Mouse (Mus musculus): ENCODE results near the gene BC051665. TPM values are rescaled to one million over a fixed set of nuclear protein-coding genes. Genes with fewer than 3 reads are reported as not detected.

The BC051665 gene
- polyA plus RNA-seq, 1 experiment from 2014 or later: not detected

DNA sequence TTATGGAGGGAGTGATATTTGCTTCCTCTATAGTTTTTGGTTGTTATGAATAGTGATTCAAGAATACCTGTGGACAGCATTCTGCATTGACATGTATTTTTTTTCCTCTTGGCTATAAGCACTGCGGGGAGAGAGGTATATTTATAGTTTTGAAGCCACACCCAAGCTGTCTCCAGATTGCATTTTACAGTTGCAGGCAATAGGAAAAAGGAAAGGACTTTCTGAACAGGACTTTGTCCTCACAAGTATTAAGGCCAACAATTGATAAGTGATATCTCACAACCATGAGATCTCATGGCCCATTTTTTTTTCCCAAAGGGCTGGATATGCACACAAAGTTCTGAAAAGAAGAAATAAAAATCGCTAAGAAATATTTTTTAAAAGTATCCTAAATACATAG, 23.5 kb upstream of the BC051665 start:
- Histone ChIP-seq H3K36me3 (replicated peaks; ENCODE audit: insufficient read depth, low read length) (no peaks in the 10 kb centered on the region), H3K9me3 (ENCODE audit: low read length) (no peaks in the 10 kb centered on the region), H3K4me2 (ENCODE audit: low read depth, low read length) (no peak overlapping the region), H3K9ac (replicated peaks) (no peak overlapping the region), H3K27ac (ENCODE audit: low read depth) (no peak overlapping the region), H3K4me1 (ENCODE audit: insufficient read depth) (no peaks in the 10 kb centered on the region), H3K27me3 (ENCODE audit: insufficient read depth, low read length) (no peaks in the 10 kb centered on the region), H3K4me3 (ENCODE audit: low read depth, low read length) (no peak overlapping the region)
- TF ChIP-seq EP300 (IDR thresholded peaks at IDR 0.05; ENCODE audit: low read depth) (no peak), CTCF (IDR thresholded peaks at IDR 0.05; ENCODE audit: low read depth) (no peak)
- no peak for ATAC-seq
- 57% methylated on average over 2 of the region's 2 CpGs for WGBS (ENCODE audit: insufficient replicate concordance)
- DNase-seq: no peak

DNA sequence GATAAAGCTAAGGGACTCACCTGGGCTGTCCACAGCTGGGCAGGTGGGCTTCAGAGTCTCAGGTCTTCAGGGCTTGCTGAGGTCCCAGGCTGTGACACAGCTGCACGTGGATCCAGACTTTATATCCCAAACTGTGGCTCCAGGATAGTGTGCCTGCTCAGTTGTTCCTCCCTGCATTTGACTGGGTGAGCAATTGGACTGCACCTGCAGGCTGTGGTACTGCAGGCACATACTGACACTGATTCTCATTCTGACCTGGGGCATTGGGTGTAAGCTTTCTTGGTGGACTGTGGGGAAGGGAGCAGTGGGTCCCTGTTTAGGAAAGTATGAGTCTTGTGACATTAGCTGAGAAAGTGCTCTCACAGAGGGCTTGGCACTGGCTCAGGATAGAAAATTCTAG, 16.6 kb upstream of the BC051665 start, which contains the start of gene Ctsll3:
TSS of gene Ctsll3 (minus strand) at position 101 of the 400 bp plus-strand sequence.
- ATAC-seq (no peak), DNase-seq (no peak)
- H3K9ac ChIP-seq (replicated peaks): no peak within 1 kb of the TSS
- no peaks in the 10 kb centered on the region for H3K4me1 ChIP-seq (ENCODE audit: insufficient read depth)
- WGBS (ENCODE audit: insufficient replicate concordance): 70% methylated on average over 1 of the region's 1 CpGs
- no peaks in the 10 kb centered on the region for H3K27me3 ChIP-seq (ENCODE audit: insufficient read depth, low read length)
- H3K4me3 ChIP-seq (ENCODE audit: low read depth, low read length): no peak within 1 kb of the TSS
- no peaks in the 10 kb centered on the region for H3K36me3 ChIP-seq (replicated peaks; ENCODE audit: insufficient read depth, low read length)
- H3K4me2 ChIP-seq (ENCODE audit: low read depth, low read length): no peak within 1 kb of the TSS
- TF ChIP-seq EP300 (IDR thresholded peaks at IDR 0.05; ENCODE audit: low read depth) (no peak), CTCF (IDR thresholded peaks at IDR 0.05; ENCODE audit: low read depth) (no peak)
- no peak within 1 kb of the TSS for H3K27ac ChIP-seq (ENCODE audit: low read depth)
- no peaks in the 10 kb centered on the region for H3K9me3 ChIP-seq (ENCODE audit: low read length)

DNA sequence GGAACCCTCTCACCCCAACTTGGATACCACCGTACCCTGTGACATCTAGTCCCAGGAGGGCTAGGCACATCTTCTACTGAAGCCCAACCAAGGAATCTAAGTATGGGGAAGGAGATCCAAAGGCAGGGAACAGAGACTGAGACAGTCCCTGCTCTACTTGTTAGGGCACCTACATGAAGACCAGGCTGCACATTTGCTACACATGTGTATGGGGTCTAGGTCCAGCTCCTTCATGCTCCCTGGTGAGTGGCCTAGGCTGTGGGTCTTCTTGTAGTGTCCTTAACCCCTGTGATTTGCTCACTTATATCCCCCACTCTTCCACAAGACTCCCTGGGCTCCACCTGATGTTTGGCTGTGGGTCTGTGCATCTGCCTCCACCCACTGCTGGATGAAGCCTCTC, 3.3 kb upstream of the BC051665 start:
- TF ChIP-seq EP300 (IDR thresholded peaks at IDR 0.05; ENCODE audit: low read depth) (no peak), CTCF (IDR thresholded peaks at IDR 0.05; ENCODE audit: low read depth) (no peak)

DNA sequence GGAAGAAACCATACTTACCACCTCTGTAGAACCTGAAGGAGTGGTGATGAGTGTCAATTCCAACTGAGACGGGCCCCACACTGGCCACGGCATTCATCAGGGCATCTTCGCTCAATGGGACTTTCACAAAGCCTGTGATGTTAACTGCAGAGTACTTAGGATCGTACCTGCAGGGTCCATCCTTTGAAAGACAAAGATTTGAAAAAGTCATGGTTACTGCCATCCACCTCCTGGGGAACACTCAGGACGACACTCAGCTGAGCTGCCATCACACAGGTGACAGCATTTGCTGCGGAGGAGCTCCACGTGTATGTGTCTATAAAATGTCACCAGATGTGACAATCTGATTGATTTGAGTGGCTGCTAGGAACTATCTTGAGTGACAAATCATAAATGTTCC, 2.9 kb downstream of the BC051665 start:
- H3K4me2 ChIP-seq (ENCODE audit: low read depth, low read length): no peak overlapping the region
- no peak overlapping the region for H3K27ac ChIP-seq (ENCODE audit: low read depth)
- no peaks in the 10 kb centered on the region for H3K9me3 ChIP-seq (ENCODE audit: low read length)
- no peaks in the 10 kb centered on the region for H3K36me3 ChIP-seq (replicated peaks; ENCODE audit: insufficient read depth, low read length)
- H3K4me1 ChIP-seq (ENCODE audit: insufficient read depth): no peaks in the 10 kb centered on the region
- no peak overlapping the region for H3K4me3 ChIP-seq (ENCODE audit: low read depth, low read length)
- 73% methylated on average over 7 of the region's 7 CpGs for WGBS (ENCODE audit: insufficient replicate concordance)
- DNase-seq: no peak
- H3K27me3 ChIP-seq (ENCODE audit: insufficient read depth, low read length): no peaks in the 10 kb centered on the region
- ATAC-seq: no peak
- no peak for TF ChIP-seq EP300 (IDR thresholded peaks at IDR 0.05; ENCODE audit: low read depth)
- TF ChIP-seq CTCF (IDR thresholded peaks at IDR 0.05; ENCODE audit: low read depth): no peak
- no peak overlapping the region for H3K9ac ChIP-seq (replicated peaks)

More for the DNA sequence above, 3.3 kb upstream of the BC051665 start:
- H3K4me1 ChIP-seq (ENCODE audit: insufficient read depth): no peaks in the 10 kb centered on the region
- WGBS (ENCODE audit: insufficient replicate concordance): 76% methylated on average over 1 of the region's 1 CpGs
- no peak for DNase-seq
- no peaks in the 10 kb centered on the region for H3K27me3 ChIP-seq (ENCODE audit: insufficient read depth, low read length)
- H3K4me2 ChIP-seq (ENCODE audit: low read depth, low read length): no peak overlapping the region
- no peak overlapping the region for H3K9ac ChIP-seq (replicated peaks)
- H3K4me3 ChIP-seq (ENCODE audit: low read depth, low read length): no peak overlapping the region
- no peaks in the 10 kb centered on the region for H3K9me3 ChIP-seq (ENCODE audit: low read length)
- no peak for ATAC-seq
- H3K27ac ChIP-seq (ENCODE audit: low read depth): no peak overlapping the region
- no peaks in the 10 kb centered on the region for H3K36me3 ChIP-seq (replicated peaks; ENCODE audit: insufficient read depth, low read length)

DNA sequence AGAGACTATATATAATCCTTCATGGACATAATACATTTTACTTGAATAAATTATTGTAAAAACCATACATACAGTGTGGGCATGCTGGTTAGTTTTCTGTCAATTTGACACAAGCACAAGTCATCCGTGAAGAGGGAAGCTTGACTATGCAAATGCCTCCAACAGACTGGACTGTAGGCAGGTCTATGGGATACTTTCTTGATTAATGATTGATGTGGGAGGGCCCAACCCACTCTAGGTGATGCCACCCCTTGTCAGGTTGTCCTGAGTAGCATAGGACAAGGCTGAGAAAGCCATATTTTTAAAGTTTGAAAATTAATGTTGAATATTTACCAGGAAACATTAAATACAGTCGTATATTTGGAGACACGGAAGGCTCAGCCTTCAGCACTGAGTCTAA, 5.6 kb downstream of the BC051665 start:
- Histone ChIP-seq H3K4me2 (ENCODE audit: low read depth, low read length) (no peak overlapping the region), H3K4me1 (ENCODE audit: insufficient read depth) (no peaks in the 10 kb centered on the region), H3K36me3 (replicated peaks; ENCODE audit: insufficient read depth, low read length) (no peaks in the 10 kb centered on the region), H3K27me3 (ENCODE audit: insufficient read depth, low read length) (no peaks in the 10 kb centered on the region), H3K27ac (ENCODE audit: low read depth) (no peak overlapping the region), H3K4me3 (ENCODE audit: low read depth, low read length) (no peak overlapping the region), H3K9ac (replicated peaks) (no peak overlapping the region), H3K9me3 (ENCODE audit: low read length) (no peaks in the 10 kb centered on the region)
- ATAC-seq (no peak), DNase-seq (no peak)
- 71% methylated on average over 3 of the region's 3 CpGs for WGBS (ENCODE audit: insufficient replicate concordance)
- TF ChIP-seq CTCF (IDR thresholded peaks at IDR 0.05; ENCODE audit: low read depth): no peak

DNA sequence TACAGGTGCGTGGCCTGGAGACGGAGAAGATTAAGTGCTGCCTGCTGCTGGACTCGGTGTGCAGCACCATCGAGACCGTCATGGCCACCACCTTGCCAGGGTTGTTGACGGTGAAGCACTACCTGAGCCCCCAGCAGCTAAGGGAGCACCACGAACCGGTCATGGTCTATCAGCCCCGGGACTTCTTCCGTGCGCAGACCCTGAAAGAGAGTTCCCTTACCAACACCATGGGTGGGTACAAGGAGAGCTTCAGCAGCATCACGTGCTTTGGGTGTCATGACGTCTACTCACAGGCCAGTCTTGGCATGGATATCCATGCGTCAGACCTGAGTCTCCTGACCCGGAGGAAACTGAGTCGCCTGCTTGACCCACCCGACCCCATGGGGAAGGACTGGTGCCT, 25.0 kb downstream of the BC051665 start:
- Histone ChIP-seq H3K27me3 (ENCODE audit: insufficient read depth, low read length) (no peaks in the 10 kb centered on the region), H3K4me1 (ENCODE audit: insufficient read depth) (no peaks in the 10 kb centered on the region), H3K36me3 (replicated peaks; ENCODE audit: insufficient read depth, low read length) (peaks cover 20% of the 10 kb centered on the region), H3K4me2 (ENCODE audit: low read depth, low read length) (no peak overlapping the region), H3K27ac (ENCODE audit: low read depth) (no peak overlapping the region), H3K9me3 (ENCODE audit: low read length) (no peaks in the 10 kb centered on the region), H3K9ac (replicated peaks) (no peak overlapping the region), H3K4me3 (ENCODE audit: low read depth, low read length) (no peak overlapping the region)
- TF ChIP-seq EP300 (IDR thresholded peaks at IDR 0.05; ENCODE audit: low read depth) (no peak), CTCF (IDR thresholded peaks at IDR 0.05; ENCODE audit: low read depth) (no peak)
- 89% methylated on average over 17 of the region's 17 CpGs for WGBS (ENCODE audit: insufficient replicate concordance)
- ATAC-seq: no peak
- no peak for DNase-seq

DNA sequence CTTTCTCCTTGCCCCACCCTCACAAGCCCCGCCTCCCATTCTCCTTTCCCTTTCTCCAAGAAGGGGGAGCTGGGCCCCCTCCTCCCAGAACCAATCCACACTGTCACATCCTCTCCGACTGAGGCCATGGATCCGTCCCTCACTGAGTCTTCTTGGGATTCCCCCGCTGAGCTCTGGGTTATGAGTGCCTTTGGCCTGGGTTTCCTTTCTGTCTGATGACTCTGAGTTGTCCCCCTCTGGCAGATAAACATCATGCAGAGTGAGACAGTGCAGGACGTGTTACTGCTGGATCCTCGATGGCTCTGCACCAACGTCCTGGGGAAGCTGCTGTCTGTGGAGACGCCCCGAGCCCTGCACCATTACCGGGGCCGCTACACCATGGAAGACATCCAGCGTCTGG, 25.8 kb downstream of the BC051665 start:
- Histone ChIP-seq H3K4me2 (ENCODE audit: low read depth, low read length) (no peak overlapping the region), H3K4me3 (ENCODE audit: low read depth, low read length) (no peak overlapping the region), H3K9ac (replicated peaks) (no peak overlapping the region), H3K4me1 (ENCODE audit: insufficient read depth) (no peaks in the 10 kb centered on the region), H3K27me3 (ENCODE audit: insufficient read depth, low read length) (no peaks in the 10 kb centered on the region), H3K9me3 (ENCODE audit: low read length) (no peaks in the 10 kb centered on the region), H3K36me3 (replicated peaks; ENCODE audit: insufficient read depth, low read length) (peaks cover 20% of the 10 kb centered on the region), H3K27ac (ENCODE audit: low read depth) (no peak overlapping the region)
- 91% methylated on average over 12 of the region's 12 CpGs for WGBS (ENCODE audit: insufficient replicate concordance)
- no peak for TF ChIP-seq EP300 (IDR thresholded peaks at IDR 0.05; ENCODE audit: low read depth)
- ATAC-seq: no peak
- DNase-seq: no peak

Measured in liver, postnatal 0 days (tissue).